Mouse (Mus musculus): ENCODE measurements around the gene Man1c1. TPM values are rescaled to one million over a fixed set of nuclear protein-coding genes. Genes with fewer than 3 reads are reported as not detected.

Gene Man1c1
- total and polyA plus RNA-seq, 3 experiments: 0.04 to 0.44 (median 0.20) TPM

DNA sequence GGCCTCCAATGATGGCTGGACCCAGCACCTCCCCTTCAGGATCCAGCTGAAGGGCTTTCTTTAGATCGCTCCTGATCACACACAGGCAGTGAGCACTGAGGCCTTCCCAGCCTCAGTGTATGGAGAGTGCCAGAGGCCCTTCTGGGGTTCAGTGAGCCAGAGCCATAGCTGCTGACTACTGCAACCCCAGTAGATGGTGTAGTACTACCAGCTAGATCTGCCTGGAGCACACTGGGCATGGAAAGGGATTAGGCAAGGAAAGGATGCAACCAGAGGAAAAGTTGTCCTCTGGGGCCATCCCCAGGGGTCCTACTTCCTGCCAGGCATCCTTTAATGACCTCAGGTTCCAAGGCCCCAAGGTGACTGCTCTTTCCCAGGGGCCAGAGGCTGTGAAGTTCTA is 150.5 kb downstream of the Man1c1 start:
- Histone ChIP-seq H3K9me3 (replicated peaks; ENCODE audit: low read length) (peaks cover 16% of the 10 kb centered on the region), H3K4me2 (ENCODE audit: insufficient read depth, low read depth, poor library complexity, severe bottlenecking) (no peak overlapping the region), H3K4me3 (replicated peaks in 1 of 3; ENCODE audit: low read depth in 2 of 3, low read length in 2 of 3, poor library complexity in 1 of 3) (no peak overlapping the region), H3K36me3 (replicated peaks in 1 of 2; ENCODE audit: control insufficient read depth in 1 of 2, insufficient read depth in 1 of 2, low read length in 1 of 2) (no peaks in the 10 kb centered on the region), H3K79me2 (replicated peaks; ENCODE audit: control insufficient read depth, extremely low read depth, insufficient read depth, poor library complexity, severe bottlenecking) (no peaks in the 10 kb centered on the region), H3K27me3 (replicated peaks) (no peaks in the 10 kb centered on the region), H3K4me1 (ENCODE audit: control insufficient read depth in 1 of 2, insufficient read depth in 2 of 2) (peaks cover 0 to 16% of the 10 kb centered on the region in 2 experiments; a peak in 2 of 4 replicates), H3K27ac (ENCODE audit: insufficient read depth, low read depth) (no peak overlapping the region), H3K9ac (ENCODE audit: insufficient read depth, low read depth) (no peak overlapping the region)
- in situ Hi-C loops (cut with MboI; ENCODE audit: low pct_ligation_motif_present, low pct_unique_long_range_greater_than_20kb, low sequenced_read_pairs): no loop called here
- no peak for TF ChIP-seq POLR2A (IDR thresholded peaks at IDR 0.05; ENCODE audit: low read depth, low read length)
- no peak for TF ChIP-seq PAX5 (IDR thresholded peaks at IDR 0.05; ENCODE audit: low read length)
- no peak for TF ChIP-seq SIN3A (IDR thresholded peaks at IDR 0.05; ENCODE audit: low read length)
- no peak for TF ChIP-seq NELFE (IDR thresholded peaks at IDR 0.05; ENCODE audit: low read depth, low read length)
- no peak for TF ChIP-seq MXI1 (IDR thresholded peaks at IDR 0.05; ENCODE audit: low read depth, low read length)
- no peak for TF ChIP-seq MYC (IDR thresholded peaks at IDR 0.05; ENCODE audit: low read depth, low read length)
- no peak for TF ChIP-seq KAT2A (IDR thresholded peaks at IDR 0.05; ENCODE audit: insufficient replicate concordance, low read length)
- no peak for TF ChIP-seq USF1 (IDR thresholded peaks at IDR 0.05; ENCODE audit: low read depth, low read length)
- TF ChIP-seq ZKSCAN1 (IDR thresholded peaks at IDR 0.05; ENCODE audit: borderline replicate concordance, low read depth, low read length): no peak
- DNase-seq (ENCODE audit: extremely low read depth): no peak
- dilution Hi-C loops (cut with MboI; ENCODE audit: extremely low pct_ligation_motif_present, extremely low pct_unique_long_range_greater_than_20kb, low sequenced_read_pairs): no loop called here

DNA sequence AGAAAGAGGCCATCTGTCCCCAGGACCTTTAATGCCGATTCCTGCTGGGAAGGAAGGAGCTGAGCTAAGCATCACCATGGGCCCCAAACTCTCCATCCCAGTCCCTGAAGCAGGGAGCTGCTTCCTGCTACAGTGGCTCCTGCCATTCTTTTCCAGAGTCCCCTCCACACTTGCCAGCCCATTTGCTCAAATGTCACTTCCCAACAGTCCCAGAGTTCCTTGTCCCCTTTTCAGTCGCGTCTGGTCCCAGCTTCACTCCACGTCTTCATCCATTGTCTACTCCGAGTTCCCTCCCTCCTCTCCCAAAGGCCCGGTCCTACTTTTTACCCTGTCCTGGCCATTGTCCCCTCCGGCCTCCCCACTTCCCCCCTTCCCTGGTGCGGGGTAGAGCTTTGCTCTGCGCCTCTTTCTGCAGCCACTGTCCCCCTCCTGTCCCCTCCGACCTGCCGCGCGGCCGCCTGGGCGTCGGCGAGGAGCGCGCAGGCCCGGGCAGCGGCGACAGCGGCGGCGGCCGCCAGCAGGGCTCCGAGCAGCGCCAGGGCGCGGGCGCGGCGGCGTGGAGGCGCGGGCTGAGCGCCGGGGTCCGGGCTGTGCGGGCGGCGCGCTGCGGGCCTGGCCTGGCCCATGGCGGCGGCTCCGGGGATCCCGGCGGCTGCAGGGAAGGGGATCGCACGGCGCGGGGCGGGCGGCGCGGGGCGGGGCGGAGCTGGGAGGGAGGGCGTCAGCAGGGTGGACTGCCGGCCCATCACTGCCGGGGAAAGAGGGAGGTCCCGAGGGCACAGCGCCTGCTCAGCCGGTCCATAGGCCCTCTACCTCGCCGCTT is 152.4 kb downstream of the Man1c1 start, which contains the start of gene Selenon:
TSS of gene Selenon (minus strand) at position 673 of the 823 bp plus-strand sequence.
- in situ Hi-C loops (cut with MboI; ENCODE audit: low pct_ligation_motif_present, low pct_unique_long_range_greater_than_20kb, low sequenced_read_pairs): no loop called here
- dilution Hi-C loops (cut with MboI; ENCODE audit: extremely low pct_ligation_motif_present, extremely low pct_unique_long_range_greater_than_20kb, low sequenced_read_pairs): no loop called here
- TF ChIP-seq EP300 (IDR thresholded peaks at IDR 0.05; ENCODE audit: low read length) (no peak), HCFC1 (IDR thresholded peaks at IDR 0.05; ENCODE audit: low read depth, low read length) (no peak), CHD2 (IDR thresholded peaks at IDR 0.05; ENCODE audit: low read length) (no peak), JUND (conservative IDR thresholded peaks at IDR 0.05; ENCODE audit: low read depth, low read length) (no peak), CTCF (conservative IDR thresholded peaks at IDR 0.05 in 1 of 2, IDR thresholded peaks at IDR 0.05 in 1 of 2; ENCODE audit: low read depth in 2 of 2, low read length in 2 of 2) (no peak), ELF1 (IDR thresholded peaks at IDR 0.05; ENCODE audit: low read depth, low read length) (no peak), MAX (IDR thresholded peaks at IDR 0.05; ENCODE audit: low read length) (no peak), NRF1 (IDR thresholded peaks at IDR 0.05; ENCODE audit: low read depth, low read length) (no peak), SMC3 (IDR thresholded peaks at IDR 0.05; ENCODE audit: low read depth, low read length) (no peak), RAD21 (IDR thresholded peaks at IDR 0.05; ENCODE audit: low read depth, low read length) (no peak), IRF4 (IDR thresholded peaks at IDR 0.05; ENCODE audit: low read depth, low read length) (no peak), POLR2AphosphoS2 (IDR thresholded peaks at IDR 0.05; ENCODE audit: low read depth, low read length) (no peak), RCOR1 (conservative IDR thresholded peaks at IDR 0.05; ENCODE audit: low read depth, low read length) (no peak), TCF12 (IDR thresholded peaks at IDR 0.05; ENCODE audit: low read depth, low read length) (no peak), E2F4 (IDR thresholded peaks at IDR 0.05; ENCODE audit: insufficient replicate concordance, low read depth, low read length) (no peak), ZNF384 (IDR thresholded peaks at IDR 0.05; ENCODE audit: low read depth, low read length) (no peak), ZC3H11A (IDR thresholded peaks at IDR 0.05; ENCODE audit: low read depth, low read length) (no peak), MXI1 (IDR thresholded peaks at IDR 0.05; ENCODE audit: low read depth, low read length) (no peak)
- Histone ChIP-seq H3K4me3 (replicated peaks in 1 of 3; ENCODE audit: low read depth in 2 of 3, low read length in 2 of 3, poor library complexity in 1 of 3) (no peak within 1 kb of the TSS), H3K4me1 (ENCODE audit: control insufficient read depth in 1 of 2, insufficient read depth in 2 of 2) (peaks cover 0 to 8% of the 10 kb centered on the region in 2 experiments; a peak in 1 of 4 replicates), H3K27me3 (replicated peaks) (no peaks in the 10 kb centered on the region), H3K27ac (ENCODE audit: insufficient read depth, low read depth) (no peak within 1 kb of the TSS), H3K36me3 (replicated peaks in 1 of 2; ENCODE audit: control insufficient read depth in 1 of 2, insufficient read depth in 1 of 2, low read length in 1 of 2) (no peaks in the 10 kb centered on the region), H3K9me3 (replicated peaks; ENCODE audit: low read length) (peaks cover 16% of the 10 kb centered on the region), H3K79me2 (replicated peaks; ENCODE audit: control insufficient read depth, extremely low read depth, insufficient read depth, poor library complexity, severe bottlenecking) (no peaks in the 10 kb centered on the region), H3K9ac (ENCODE audit: insufficient read depth, low read depth) (no peak within 1 kb of the TSS), H3K4me2 (ENCODE audit: insufficient read depth, low read depth, poor library complexity, severe bottlenecking) (no peak within 1 kb of the TSS)
- DNase-seq (ENCODE audit: extremely low read depth): no peak
